Mouse (Mus musculus): ENCODE measurements around the gene Gm10118.

DNA sequence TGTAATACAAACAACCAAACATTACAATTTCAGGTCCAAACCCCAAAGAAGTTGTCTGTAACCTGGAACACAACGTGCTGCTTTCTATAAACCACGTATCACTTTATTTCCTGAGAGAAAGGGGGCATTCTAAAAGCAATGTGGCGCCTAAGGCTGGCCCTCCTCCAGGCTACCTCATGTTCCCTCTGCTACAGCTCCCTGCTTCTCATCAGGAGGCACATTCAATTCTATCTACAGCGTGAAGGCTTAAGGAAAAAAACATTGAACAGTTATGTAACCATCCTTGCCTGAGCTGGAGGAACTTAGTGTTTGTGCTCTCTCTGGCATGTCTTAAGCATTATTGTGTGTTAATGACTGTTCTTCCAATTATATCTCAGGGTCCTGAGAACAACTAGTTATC, 20.0 kb upstream of the Gm10118 start:
- TF ChIP-seq GATA1 (IDR thresholded peaks at IDR 0.05; ENCODE audit: borderline replicate concordance, low read length) (no peak), FLI1 (IDR thresholded peaks at IDR 0.05; ENCODE audit: low read length) (no peak)

All from megakaryocyte, embryonic 14.5 days (primary cell).